Mouse (Mus musculus) hindbrain, embryonic 15.5 days (tissue): Measurements from ENCODE around the gene Nrxn2. TPM values are rescaled to one million over a fixed set of nuclear protein-coding genes. Genes with fewer than 3 reads are reported as not detected.

ENCODE experiments used
- ATAC-seq: fragments of 200-750 bp; cut with Nextera tagmentation; 2 replicates; pipeline ENCODE4 v1.8.0; 2017; ENCODE audit warnings: low read depth, moderate number of reproducible peaks, moderate TSS enrichment; ENCODE audit not compliant: low FRiP score
- H3K27ac ChIP-seq: fragments of 300-500 bp; sonication (generic); replicated peaks from 2 replicates; pipeline ENCODE4 v1.5.1; 2015; ENCODE audit warnings: mild to moderate bottlenecking, inconsistent platforms
- H3K27me3 ChIP-seq: fragments of 300-500 bp; sonication (generic); 2 replicates; pipeline ENCODE4 v1.6.1; 2015; ENCODE audit warnings: control low read depth, inconsistent platforms
- H3K36me3 ChIP-seq: fragments of 300-500 bp; sonication (generic); 2 replicates; pipeline ENCODE4 v1.6.1; 2015; ENCODE audit warnings: control low read depth, inconsistent platforms
- H3K4me1 ChIP-seq: fragments of 300-500 bp; sonication (generic); replicated peaks from 2 replicates; pipeline ENCODE4 v1.6.1; 2015; ENCODE audit warnings: control low read depth, inconsistent platforms
- H3K4me2 ChIP-seq: fragments of 300-500 bp; sonication (generic); 2 replicates; pipeline ENCODE4 v1.6.1; 2015; ENCODE audit warnings: moderate library complexity, mild to moderate bottlenecking, inconsistent platforms
- H3K4me3 ChIP-seq: fragments of 300-500 bp; sonication (generic); 2 replicates; pipeline ENCODE4 v1.5.1; 2015; ENCODE audit warnings: mild to moderate bottlenecking, inconsistent platforms
- H3K9ac ChIP-seq: fragments of 300-500 bp; sonication (generic); 2 replicates; pipeline ENCODE4 v1.6.1; 2015; ENCODE audit warnings: inconsistent platforms
- H3K9me3 ChIP-seq: fragments of 300-500 bp; sonication (generic); 2 replicates; pipeline ENCODE4 v1.6.1; 2016; ENCODE audit warnings: control low read depth, inconsistent platforms
- WGBS: fragments of 180-500 bp; shearing (Covaris S2); methylation state at CpG from one replicate; pipeline ENCODE4 v1.1.7; 2015; 5-methylcytosine and 5-hydroxymethylcytosine counted together
- polyA plus RNA-seq: library from polyadenylated mRNA; unstranded; fragments of >200 nt; fragmentation: Nextera tagmentation; extraction: Ambion mirVana; gene quantifications from 2 replicates; pipeline ENCODE4 v1.2.1, GENCODE M21; 2015

The Nrxn2 gene
- polyA plus RNA-seq, 1 experiment from 2014 or later = 46.6 TPM

DNA sequence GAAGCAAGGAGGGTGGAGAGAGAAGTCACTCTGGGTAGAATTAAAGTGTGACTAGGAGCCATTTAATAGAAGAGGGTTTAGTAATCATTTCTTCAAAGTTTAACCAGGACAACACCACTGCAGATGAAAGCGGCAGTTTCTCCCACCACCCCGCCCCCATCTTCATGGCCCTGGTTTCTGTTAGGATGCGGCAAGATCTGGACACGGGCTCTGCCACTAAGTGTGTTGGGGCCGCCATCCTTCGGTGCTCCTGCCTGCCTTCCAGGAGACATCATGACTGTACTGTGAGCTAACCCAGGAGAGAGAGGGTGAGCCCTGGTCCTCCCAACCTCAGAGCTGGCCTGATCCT, 124.5 kb downstream of the Nrxn2 start:
- ATAC-seq = no peak
- WGBS = 94% methylated on average over 6 of the region's 6 CpGs
- no peak overlapping the region for H3K27ac ChIP-seq

GRCm38 (mm10) chr19:6543518-6543917, 125.0 kb downstream of the Nrxn2 start:
- Histone ChIP-seq H3K27me3 (no peaks in the 10 kb centered on the region), H3K27ac (no peak overlapping the region)

More for the DNA sequence above, 124.5 kb downstream of the Nrxn2 start:
- H3K9me3 ChIP-seq = no peaks in the 10 kb centered on the region
- no peak overlapping the region for H3K4me2 ChIP-seq
- H3K4me1 ChIP-seq = no peaks in the 10 kb centered on the region
- H3K9ac ChIP-seq = no peak overlapping the region
- no peaks in the 10 kb centered on the region for H3K36me3 ChIP-seq
- H3K27me3 ChIP-seq = no peaks in the 10 kb centered on the region
- H3K4me3 ChIP-seq = no peak overlapping the region

DNA sequence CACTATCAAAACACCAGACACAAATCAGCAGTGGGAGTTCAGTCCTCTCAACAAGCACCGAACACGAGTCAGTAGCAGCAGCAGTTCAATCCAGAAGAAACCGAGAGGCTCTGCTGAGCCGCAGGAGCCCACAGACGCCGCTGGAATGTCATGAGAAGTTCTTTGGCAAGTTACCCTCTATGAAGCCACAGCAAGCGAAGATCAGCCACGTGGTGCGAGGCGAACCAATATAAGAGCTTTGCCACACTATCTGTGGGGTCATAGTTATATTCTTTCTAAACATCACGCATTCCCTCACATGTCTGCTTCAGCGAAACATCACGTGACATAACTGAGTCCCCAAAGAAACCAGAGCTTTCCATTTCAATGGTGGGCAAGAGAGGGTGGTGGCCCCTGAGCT, 126.2 kb downstream of the Nrxn2 start:
- H3K36me3 ChIP-seq = no peaks in the 10 kb centered on the region
- no peak for ATAC-seq
- H3K27ac ChIP-seq = no peak overlapping the region
- no peak overlapping the region for H3K9ac ChIP-seq
- no peak overlapping the region for H3K4me3 ChIP-seq
- H3K4me2 ChIP-seq = no peak overlapping the region
- WGBS = 90% methylated on average over 13 of the region's 13 CpGs
- no peaks in the 10 kb centered on the region for H3K9me3 ChIP-seq
- no peaks in the 10 kb centered on the region for H3K27me3 ChIP-seq
- H3K4me1 ChIP-seq = peaks cover 13% of the 10 kb centered on the region

More at GRCm38 (mm10) chr19:6543518-6543917, 125.0 kb downstream of the Nrxn2 start:
- no peak for ATAC-seq
- H3K36me3 ChIP-seq = no peaks in the 10 kb centered on the region
- WGBS = 50% methylated on average over 7 of the region's 7 CpGs
- no peaks in the 10 kb centered on the region for H3K9me3 ChIP-seq
- no peak overlapping the region for H3K4me2 ChIP-seq
- no peak overlapping the region for H3K9ac ChIP-seq
- H3K4me3 ChIP-seq = no peak overlapping the region
- peaks cover 4% of the 10 kb centered on the region for H3K4me1 ChIP-seq

- H3K9me3 ChIP-seq = no peaks in the 10 kb centered on the region
- WGBS = 90% methylated on average over 5 of the region's 5 CpGs
- no peak overlapping the region for H3K9ac ChIP-seq
- no peaks in the 10 kb centered on the region for H3K27me3 ChIP-seq
- H3K27ac ChIP-seq = no peak overlapping the region
- peaks cover 17% of the 10 kb centered on the region for H3K4me1 ChIP-seq
- no peak for ATAC-seq
- no peaks in the 10 kb centered on the region for H3K36me3 ChIP-seq
- H3K4me3 ChIP-seq = no peak overlapping the region
- H3K4me2 ChIP-seq = no peak overlapping the region
Measured at GRCm38 (mm10) chr19:6545481-6545880, 127.0 kb downstream of the Nrxn2 start.

- no peaks in the 10 kb centered on the region for H3K9me3 ChIP-seq
- H3K9ac ChIP-seq = no peak overlapping the region
- WGBS = 75% methylated on average over 1 of the region's 1 CpGs
- no peaks in the 10 kb centered on the region for H3K36me3 ChIP-seq
- no peak overlapping the region for H3K4me3 ChIP-seq
- H3K27ac ChIP-seq = no peak overlapping the region
- no peak for ATAC-seq
- peaks cover 17% of the 10 kb centered on the region for H3K4me1 ChIP-seq
- H3K27me3 ChIP-seq = no peaks in the 10 kb centered on the region
- H3K4me2 ChIP-seq = no peak overlapping the region
Measured at GRCm38 (mm10) chr19:6546096-6546495, 127.6 kb downstream of the Nrxn2 start.

GRCm38 (mm10) chr19:6547801-6548200, 129.3 kb downstream of the Nrxn2 start:
- Histone ChIP-seq H3K4me2 (no peak overlapping the region), H3K27ac (no peak overlapping the region), H3K9ac (no peak overlapping the region), H3K36me3 (no peaks in the 10 kb centered on the region), H3K27me3 (no peaks in the 10 kb centered on the region), H3K4me3 (no peak overlapping the region), H3K9me3 (no peaks in the 10 kb centered on the region), H3K4me1 (peaks cover 17% of the 10 kb centered on the region)
- no peak for ATAC-seq
- 85% methylated on average over 5 of the region's 5 CpGs for WGBS

DNA sequence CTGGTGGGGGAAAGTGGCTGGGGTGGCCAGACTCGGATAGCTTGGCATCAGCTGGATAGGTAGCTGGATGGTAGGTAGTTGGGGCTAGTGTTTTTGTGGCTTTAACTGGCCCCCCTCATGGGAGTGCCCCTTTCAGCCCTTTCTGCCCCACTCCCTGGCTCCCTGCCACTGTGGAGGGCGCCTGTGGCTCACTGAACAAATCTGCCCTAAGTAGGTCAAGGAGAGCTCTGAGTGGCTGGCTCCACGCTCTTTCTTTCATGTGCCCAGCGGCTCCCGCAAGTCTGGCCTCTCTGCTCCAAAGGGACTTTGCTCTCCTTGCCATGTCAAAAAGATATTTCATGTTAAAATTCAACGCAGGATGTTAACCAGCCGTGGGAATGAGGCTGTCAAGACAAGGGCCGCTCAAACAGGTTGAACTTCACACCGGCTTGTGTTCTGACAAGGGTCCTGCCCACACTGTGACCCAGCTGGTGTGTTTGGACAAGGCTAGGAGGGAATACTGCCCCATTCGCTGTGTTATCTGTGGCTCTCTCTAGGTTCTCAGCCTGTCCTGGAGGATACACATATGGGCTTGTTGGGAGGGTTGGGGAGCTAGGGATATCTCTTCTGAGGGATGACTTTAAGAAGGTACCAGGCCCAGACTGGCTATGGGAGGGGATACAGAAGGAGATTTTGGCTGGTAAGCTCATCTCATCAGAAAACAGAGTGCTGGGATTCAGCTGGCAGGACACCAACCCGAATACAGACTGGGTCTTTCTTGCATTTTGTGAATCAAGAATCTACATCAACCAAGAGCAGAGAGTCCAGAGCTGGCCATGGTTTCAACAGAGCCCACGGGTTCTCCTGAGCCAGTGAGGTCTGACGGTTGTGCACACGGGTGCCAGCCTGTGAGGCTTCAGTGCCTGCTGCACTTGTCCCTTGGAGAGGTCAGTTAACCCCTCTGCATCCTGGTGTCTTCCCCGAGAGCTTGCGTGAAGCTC, 130.2 kb downstream of the Nrxn2 start:
- Histone ChIP-seq H3K4me1 (peaks cover 17% of the 10 kb centered on the region), H3K27ac (peak overlapping the region; percentile 22; the same call in 1 of the 2 replicates), H3K4me3 (no peak overlapping the region), H3K4me2 (no peak overlapping the region), H3K9me3 (no peaks in the 10 kb centered on the region), H3K9ac (no peak overlapping the region), H3K27me3 (no peaks in the 10 kb centered on the region), H3K36me3 (no peaks in the 10 kb centered on the region)
- 65% methylated on average over 16 of the region's 16 CpGs for WGBS
- no peak for ATAC-seq

DNA sequence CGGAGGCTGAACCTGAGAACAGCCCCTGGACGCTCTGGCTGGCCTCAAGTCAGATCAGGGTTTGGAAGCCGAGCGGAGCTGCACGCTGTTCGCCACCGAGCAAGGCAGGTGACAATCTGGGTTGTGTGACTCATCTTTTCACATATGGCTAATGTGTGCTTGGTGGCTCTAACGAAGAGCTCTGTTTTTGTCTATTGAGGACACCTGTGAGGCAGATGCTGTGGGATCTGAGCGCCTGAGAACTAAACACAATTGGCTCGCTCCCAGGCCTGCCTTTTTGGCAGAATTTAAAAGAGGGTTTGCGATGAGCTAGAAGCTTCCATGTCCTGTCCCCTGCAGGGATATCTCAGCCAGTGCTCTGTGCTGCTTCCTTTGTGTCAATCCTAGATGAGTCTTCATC, 131.0 kb downstream of the Nrxn2 start:
- Histone ChIP-seq H3K9ac (no peak overlapping the region), H3K27me3 (no peaks in the 10 kb centered on the region), H3K4me1 (peaks cover 21% of the 10 kb centered on the region), H3K9me3 (no peaks in the 10 kb centered on the region), H3K27ac (no peak overlapping the region), H3K4me2 (no peak overlapping the region), H3K4me3 (no peak overlapping the region), H3K36me3 (no peaks in the 10 kb centered on the region)
- 68% methylated on average over 11 of the region's 11 CpGs for WGBS
- no peak for ATAC-seq

DNA sequence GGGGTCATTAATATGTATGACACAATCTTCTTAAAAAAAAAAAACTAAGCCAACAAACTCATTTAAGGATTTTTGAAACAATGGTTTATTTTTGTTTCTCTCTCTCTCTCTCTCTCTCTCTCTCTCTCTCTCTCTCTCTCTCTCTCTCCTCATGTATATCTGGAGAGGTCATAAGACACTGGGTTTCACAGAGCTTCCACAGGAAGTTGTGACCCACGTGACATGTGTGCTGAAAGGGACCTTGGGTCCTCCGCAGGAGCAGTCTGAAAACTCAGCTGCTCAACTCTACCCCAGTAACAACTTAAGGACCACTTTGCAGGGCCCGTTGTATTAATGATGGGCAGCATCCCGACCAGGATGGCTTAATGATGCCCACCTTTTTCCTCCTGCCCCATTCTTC, 132.7 kb downstream of the Nrxn2 start:
- Histone ChIP-seq H3K9me3 (no peaks in the 10 kb centered on the region), H3K27ac (no peak overlapping the region), H3K36me3 (no peaks in the 10 kb centered on the region), H3K4me1 (peaks cover 21% of the 10 kb centered on the region), H3K4me2 (no peak overlapping the region), H3K4me3 (no peak overlapping the region), H3K27me3 (no peaks in the 10 kb centered on the region), H3K9ac (no peak overlapping the region)
- WGBS = 77% methylated on average over 4 of the region's 4 CpGs
- no peak for ATAC-seq

DNA sequence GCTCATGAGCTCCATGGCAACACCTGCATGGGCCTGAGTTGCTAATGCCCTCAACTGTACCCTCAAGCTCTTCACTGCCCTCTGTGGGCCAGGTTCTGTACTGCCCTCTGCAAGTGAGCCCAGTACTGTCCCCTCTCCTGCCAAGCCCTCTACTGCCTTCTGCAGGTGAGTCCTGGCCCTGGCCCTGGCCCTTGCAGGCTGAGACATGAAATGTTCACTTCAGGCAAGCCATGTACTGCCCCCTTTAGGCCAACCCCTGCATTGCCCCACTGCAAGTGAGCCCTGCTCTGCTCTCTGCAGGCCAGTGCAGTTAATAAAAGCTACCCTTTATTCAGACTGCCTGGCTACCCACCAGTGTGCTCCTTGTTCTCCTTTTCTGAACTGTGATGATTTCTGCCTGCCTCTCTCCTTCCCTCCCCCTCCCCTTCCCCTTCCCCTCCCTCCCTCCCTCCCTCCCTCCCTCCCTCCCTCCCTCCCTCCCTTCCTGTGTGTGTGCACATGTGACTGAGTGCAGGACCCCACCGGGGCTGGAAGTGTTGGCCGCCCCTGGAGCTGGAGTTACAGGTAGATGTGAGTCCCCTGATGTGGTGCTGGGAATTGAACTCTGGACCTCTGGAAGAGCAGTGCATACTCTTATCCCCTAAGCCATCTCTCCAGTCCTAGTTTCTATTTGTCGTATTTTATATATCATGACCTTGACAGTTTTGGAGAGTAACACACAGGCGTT, 133.9 kb downstream of the Nrxn2 start:
- WGBS = 88% methylated on average over 4 of the region's 4 CpGs
- 0 out of 2 replicates have a peak, but pooled peaks have one; percentile 39 for ATAC-seq
- no peak overlapping the region for H3K9ac ChIP-seq

GRCm38 (mm10) chr19:6553174-6553573, 134.6 kb downstream of the Nrxn2 start:
- WGBS = 81% methylated on average over 5 of the region's 5 CpGs
- Histone ChIP-seq H3K4me1 (peaks cover 20% of the 10 kb centered on the region), H3K4me3 (no peak overlapping the region), H3K9me3 (no peaks in the 10 kb centered on the region), H3K27ac (no peak overlapping the region), H3K27me3 (no peaks in the 10 kb centered on the region), H3K9ac (no peak overlapping the region), H3K36me3 (no peaks in the 10 kb centered on the region), H3K4me2 (no peak overlapping the region)
- no peak for ATAC-seq

More for the DNA sequence above, 133.9 kb downstream of the Nrxn2 start:
- H3K27me3 ChIP-seq = no peaks in the 10 kb centered on the region
- no peak overlapping the region for H3K4me2 ChIP-seq
- no peaks in the 10 kb centered on the region for H3K36me3 ChIP-seq
- H3K27ac ChIP-seq = no peak overlapping the region
- H3K4me1 ChIP-seq = peaks cover 21% of the 10 kb centered on the region
- H3K4me3 ChIP-seq = no peak overlapping the region
- H3K9me3 ChIP-seq = no peaks in the 10 kb centered on the region
